Mouse (Mus musculus): Measurements from ENCODE around the gene Rbm15b.

Gene Rbm15b

GRCm38 (mm10) chr9:106886828-106887702 is at the start of gene Rbm15b:
Rbm15b (minus strand) TSS chr9:106887428.
- DNase-seq (ENCODE audit: low spot score) = peak; percentile 98

GRCm38 (mm10) chr9:106934998-106935397 is 47.8 kb upstream of the Rbm15b start:
- no peak for DNase-seq (ENCODE audit: low spot score)

DNA sequence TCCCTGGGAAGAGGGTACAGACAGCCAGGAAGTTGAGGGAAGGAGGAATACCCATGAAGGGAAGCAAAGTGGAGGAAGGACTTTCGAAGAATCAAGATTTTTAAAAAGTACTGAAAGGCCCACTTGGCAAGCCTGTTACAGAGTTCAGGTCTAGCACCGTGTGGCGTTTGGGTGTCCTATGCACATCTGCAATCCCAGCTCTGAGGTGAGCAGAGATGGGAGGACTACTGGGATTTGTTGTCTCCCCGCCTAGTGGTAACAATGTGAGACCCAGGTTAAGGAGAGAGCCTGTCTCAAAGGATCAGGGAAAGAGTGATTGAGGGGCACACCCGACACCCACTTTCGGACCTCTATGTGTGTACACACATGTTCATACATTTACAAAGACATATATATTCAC is 27.6 kb upstream of the Rbm15b start:
- no peak for DNase-seq (ENCODE audit: low spot score)

DNA sequence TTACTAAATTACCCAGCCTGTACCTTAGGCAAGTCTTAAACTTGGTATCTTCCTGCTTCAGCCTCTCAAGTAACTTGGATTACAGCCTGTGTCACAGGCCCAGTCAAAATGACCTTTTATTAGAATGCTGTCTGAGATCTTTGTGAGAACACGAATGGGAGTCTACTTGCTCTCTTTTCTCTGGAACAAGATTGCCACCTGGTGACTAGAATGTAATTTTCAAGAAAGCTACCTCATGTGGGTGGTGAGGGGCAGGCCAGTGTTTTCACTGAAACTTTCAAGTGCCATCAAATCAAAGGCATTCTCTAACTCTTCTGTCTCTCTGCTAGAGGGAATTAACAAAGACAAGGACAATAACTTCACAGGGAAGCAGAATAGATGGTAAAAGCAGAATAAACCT is 26.5 kb upstream of the Rbm15b start:
- no peak for DNase-seq (ENCODE audit: low spot score)

GRCm38 (mm10) chr9:106911624-106912023 is 24.4 kb upstream of the Rbm15b start:
- no peak for DNase-seq (ENCODE audit: low spot score)

GRCm38 (mm10) chr9:106908715-106909114 is 21.5 kb upstream of the Rbm15b start:
- DNase-seq (ENCODE audit: low spot score) = no peak

- DNase-seq (ENCODE audit: low spot score) = no peak
Measured at GRCm38 (mm10) chr9:106908174-106908573, 20.9 kb upstream of the Rbm15b start.

- no peak for DNase-seq (ENCODE audit: low spot score)
Measured at GRCm38 (mm10) chr9:106906597-106906996, 19.4 kb upstream of the Rbm15b start.

DNA sequence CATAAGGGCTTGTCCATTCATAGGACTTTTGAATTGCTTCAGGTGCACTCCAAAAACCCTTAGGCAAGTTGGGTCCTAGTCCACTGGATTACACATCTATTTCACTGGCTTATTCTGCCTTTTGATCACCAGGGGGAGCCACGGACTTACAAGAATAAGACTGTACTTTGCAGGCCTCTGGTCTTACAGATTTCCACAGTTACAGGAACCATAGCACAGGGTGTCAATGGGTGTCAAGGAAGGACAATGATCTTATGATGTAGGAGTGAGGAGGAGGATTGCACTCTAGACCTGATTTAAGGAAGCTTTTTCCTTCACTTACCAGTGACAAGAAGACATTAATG is 16.5 kb upstream of the Rbm15b start:
- DNase-seq (ENCODE audit: low spot score) = peak; percentile 59

DNA sequence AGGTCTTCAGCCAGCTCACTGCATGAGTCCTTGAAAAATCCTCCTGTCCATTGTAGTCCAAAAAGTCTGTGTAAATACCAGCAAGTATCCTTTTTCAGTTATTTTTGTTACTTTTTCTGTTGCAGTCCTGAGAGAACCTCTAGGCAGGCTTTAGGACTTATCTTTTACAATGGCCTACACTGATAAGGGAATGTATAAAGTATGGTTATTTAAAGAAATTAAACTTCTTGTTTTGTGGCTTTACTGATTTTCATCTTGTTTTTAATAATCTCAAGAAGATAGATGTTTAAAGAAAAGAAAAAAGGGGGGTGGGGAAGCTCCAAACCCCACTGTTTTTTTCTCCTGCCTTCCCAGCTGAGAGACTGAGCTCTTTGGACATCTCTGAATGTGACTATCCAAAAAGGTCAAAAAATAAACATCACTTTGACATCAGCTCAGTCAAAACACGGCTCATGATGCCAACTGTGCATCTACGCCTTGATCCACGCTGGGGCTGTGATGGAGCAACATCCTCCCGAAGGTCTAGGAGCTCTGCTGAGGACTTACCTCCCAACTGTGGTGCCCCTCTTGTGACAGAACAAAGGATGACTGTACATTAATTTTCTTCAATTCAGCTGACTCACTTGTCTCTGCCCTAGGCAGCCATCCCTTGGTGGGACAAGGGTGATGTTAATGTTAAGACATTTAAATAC is 16.0 kb upstream of the Rbm15b start:
- DNase-seq (ENCODE audit: low spot score) = no peak

DNA sequence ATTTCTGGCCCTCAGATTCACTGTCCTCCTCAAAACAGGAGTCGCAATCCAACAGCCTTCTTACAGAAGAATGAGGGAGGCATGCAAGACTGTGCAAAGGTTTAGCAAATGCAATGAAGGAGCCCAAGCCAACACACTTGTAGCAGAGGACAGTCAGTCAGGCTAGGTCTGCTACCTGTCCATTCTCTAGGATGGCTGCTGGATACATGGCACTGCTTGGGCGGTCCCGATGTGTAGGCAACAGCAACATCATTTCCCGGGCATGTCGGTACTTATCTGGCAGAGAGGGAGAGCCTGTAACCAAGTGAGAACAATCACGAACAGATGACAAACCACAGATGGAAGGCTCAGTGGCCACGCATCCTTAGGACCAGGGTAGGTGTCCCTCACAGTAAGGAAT is 14.4 kb upstream of the Rbm15b start:
- DNase-seq (ENCODE audit: low spot score) = no peak

DNA sequence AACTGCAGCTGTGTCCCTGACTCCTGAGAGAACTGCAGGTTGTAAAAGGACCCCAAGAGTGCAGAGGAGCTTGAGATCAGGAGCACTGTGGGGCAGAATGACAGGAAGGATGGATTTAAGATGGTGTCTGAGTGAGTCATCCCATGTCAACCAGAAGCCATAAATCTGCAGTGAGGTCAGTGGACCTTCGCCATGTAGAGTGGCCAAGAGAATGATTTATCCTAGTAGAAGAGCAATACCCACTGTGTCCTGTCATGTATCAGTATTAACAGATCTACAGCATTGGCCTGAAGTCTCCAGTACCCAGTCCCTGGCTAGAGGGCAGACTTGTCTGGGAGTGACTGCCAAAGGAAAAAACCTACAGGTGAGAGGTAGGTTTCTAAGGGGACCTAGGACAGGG is 11.7 kb upstream of the Rbm15b start:
- no peak for DNase-seq (ENCODE audit: low spot score)

DNA sequence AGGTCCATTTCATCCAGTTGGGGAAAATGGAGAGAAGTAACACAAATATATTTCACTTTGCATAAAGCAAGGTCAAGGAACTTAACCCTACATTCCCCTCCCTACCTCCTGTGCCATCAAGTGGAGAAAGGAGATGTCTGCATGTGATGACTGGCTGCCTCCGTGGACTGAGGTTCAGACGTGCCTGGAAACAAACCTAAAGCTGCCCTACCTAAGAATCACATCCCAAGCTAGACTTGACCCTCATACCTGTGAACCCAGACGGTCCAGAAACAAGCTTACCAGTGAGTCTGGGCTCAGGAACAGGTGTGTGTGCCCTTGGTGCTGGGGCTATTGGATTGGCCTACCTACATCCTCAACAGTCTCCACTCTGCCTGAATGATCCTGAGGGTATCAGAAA is 6.1 kb upstream of the Rbm15b start:
- DNase-seq (ENCODE audit: low spot score) = no peak

- DNase-seq (ENCODE audit: low spot score) = no peak
Measured at GRCm38 (mm10) chr9:106892552-106892875, 5.3 kb upstream of the Rbm15b start.

- peak; percentile 97 for DNase-seq (ENCODE audit: low spot score)
Measured at GRCm38 (mm10) chr9:106891829-106892551, 4.8 kb upstream of the Rbm15b start, which contains the start of gene Manf. Manf (minus strand) TSS chr9:106891979.

DNA sequence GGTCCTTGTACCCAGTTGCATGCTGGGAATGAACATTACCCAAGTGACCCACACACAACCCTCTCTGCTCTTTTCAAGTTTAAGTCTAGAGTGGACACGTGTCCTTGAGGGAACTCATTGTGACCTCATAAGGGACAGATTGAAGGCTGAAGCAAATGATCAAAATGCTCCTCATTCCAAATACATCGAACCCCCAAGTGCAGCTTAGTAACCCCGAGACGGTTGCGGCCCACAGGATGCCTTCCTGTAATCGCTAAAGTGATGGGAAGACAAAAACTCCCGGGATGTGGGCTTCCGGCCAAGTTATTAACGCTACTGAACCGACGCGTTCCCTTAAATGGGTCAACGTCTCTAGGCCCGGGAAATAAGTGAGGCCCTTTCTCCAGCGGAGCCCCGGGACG is 4.1 kb upstream of the Rbm15b start:
- no peak for DNase-seq (ENCODE audit: low spot score)

GRCm38 (mm10) chr9:106890496-106891240 is 3.4 kb upstream of the Rbm15b start:
- no peak for DNase-seq (ENCODE audit: low spot score)

- DNase-seq (ENCODE audit: low spot score) = no peak
Measured at GRCm38 (mm10) chr9:106889321-106889720, 2.1 kb upstream of the Rbm15b start.

DNA sequence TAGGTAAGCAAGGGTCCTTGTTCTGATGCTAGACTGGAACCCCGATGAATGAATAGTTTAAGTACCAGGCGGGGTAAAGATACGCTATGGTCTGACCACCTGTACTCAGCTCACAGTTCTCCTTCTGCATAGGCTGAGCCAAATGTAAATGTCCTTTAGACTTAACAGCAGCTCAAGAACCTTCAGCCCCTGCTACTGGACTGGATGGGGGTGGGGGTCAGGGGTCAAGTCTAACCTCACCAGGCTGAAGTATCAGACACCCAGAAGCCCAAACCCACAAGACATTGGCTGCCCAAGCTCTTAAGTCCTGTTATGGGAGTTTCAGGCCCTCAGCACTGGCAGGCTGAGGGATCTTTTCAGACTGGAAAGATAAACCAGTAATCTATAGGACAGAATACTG is 1.1 kb upstream of the Rbm15b start:
- no peak for DNase-seq (ENCODE audit: low spot score)

- peak; percentile 57 for DNase-seq (ENCODE audit: low spot score)
Measured at GRCm38 (mm10) chr9:106885901-106886731, 1.1 kb downstream of the Rbm15b start.
